Mouse (Mus musculus): ENCODE measurements around the gene Ahsg.

DNA sequence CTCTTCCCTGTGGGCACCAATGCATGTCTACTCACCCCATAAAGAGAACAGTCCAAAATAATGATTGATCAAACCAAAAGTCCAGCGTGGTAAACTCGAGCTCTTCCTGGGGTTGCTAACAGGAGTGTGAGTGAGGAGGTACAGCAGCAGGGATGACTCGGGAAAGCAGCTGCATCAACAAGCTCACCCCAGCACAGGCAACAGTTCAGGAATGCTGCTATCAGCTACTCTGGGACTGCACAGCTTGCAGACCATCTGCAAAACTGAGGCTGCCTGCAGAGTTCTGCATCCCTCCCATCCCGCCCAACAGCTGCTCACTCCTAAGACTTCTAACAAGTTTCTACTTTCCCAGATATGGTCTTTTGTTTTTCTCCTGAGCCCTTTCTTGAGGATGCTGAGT lies 17.7 kb upstream of the Ahsg start:
- no peak for TF ChIP-seq CTCF (IDR thresholded peaks at IDR 0.05; ENCODE audit: borderline replicate concordance, control insufficient read depth, extremely low read depth, insufficient read depth, low read length, poor library complexity)
- no peak for TF ChIP-seq POLR2A (IDR thresholded peaks at IDR 0.05; ENCODE audit: control insufficient read depth, extremely low read depth, insufficient read depth, low read length, poor library complexity)
